ENCODE assay signal across 9 mouse cellular contexts in genomic region chr8:89040751-89041420, GRCm38 (mm10). TPM values are rescaled to one million over a fixed set of nuclear protein-coding genes. Genes with fewer than 3 reads are reported as not detected.
DNase-seq lines count a peak whose midpoint lies in the region; ATAC-seq lines count a peak whose summit lies in the region.
"Had no signal": no experiment of that assay in that cellular context is flagged by ENCODE, and none has a peak within 500 bp of the region (broad histone marks: within the 10 kb centered on the region; RNA-seq: fewer than 3 reads in every experiment).

No protein-coding gene starts in this region.

- peaks cover 83% of the 10 kb centered on the region for H3K27me3 ChIP-seq in lung, embryonic 16.5 days (ENCODE audit: control insufficient read depth, insufficient read depth, low read depth, low read length)
- no peaks in the 10 kb centered on the region for H3K27me3 ChIP-seq in forebrain, embryonic 16.5 days (replicated peaks; ENCODE audit: control insufficient read depth, insufficient read depth, low read length)
- no peaks in the 10 kb centered on the region for H3K27me3 ChIP-seq in neural tube, embryonic 14.5 days (ENCODE audit: control insufficient read depth, insufficient read depth, low read length)

- no peak overlapping the region for H3K9ac ChIP-seq in lung, embryonic 16.5 days (ENCODE audit: low read length)
- H3K9ac ChIP-seq in forebrain, embryonic 16.5 days (replicated peaks; ENCODE audit: low read depth, low read length) = peak overlapping the region; percentile 83
- peak overlapping the region; percentile 81 for H3K9ac ChIP-seq in neural tube, embryonic 14.5 days (replicated peaks; ENCODE audit: low read depth, low read length)

- no peak overlapping the region for H3K27ac ChIP-seq in lung, embryonic 16.5 days (ENCODE audit: low read length)
- H3K27ac ChIP-seq in forebrain, embryonic 16.5 days (ENCODE audit: low read length) = peak overlapping the region; percentile 93
- peak overlapping the region; percentile 96 for H3K27ac ChIP-seq in neural tube, embryonic 14.5 days (ENCODE audit: low read depth, low read length)

- peaks cover 15% of the 10 kb centered on the region for H3K4me1 ChIP-seq in lung, embryonic 16.5 days (replicated peaks; ENCODE audit: control insufficient read depth, insufficient read depth, low read length)
- H3K4me1 ChIP-seq in forebrain, embryonic 16.5 days (replicated peaks; ENCODE audit: control insufficient read depth, insufficient read depth, low read length) = peaks cover 69% of the 10 kb centered on the region
- peaks cover 14% of the 10 kb centered on the region; the same call in 1 of the 2 replicates for H3K4me1 ChIP-seq in neural tube, embryonic 14.5 days (ENCODE audit: control insufficient read depth, insufficient read depth, low read length)

- WGBS in lung, embryonic 16.5 days = 3% methylated on average over 40 of the region's 40 CpGs
- WGBS in forebrain, embryonic 16.5 days = 1% methylated on average over 40 of the region's 40 CpGs
- WGBS in neural tube, embryonic 14.5 days = 3% methylated on average over 40 of the region's 40 CpGs

- H3K9me3 ChIP-seq in lung, embryonic 16.5 days (ENCODE audit: control insufficient read depth, low read length) = no peaks in the 10 kb centered on the region
- H3K9me3 ChIP-seq in forebrain, embryonic 16.5 days (ENCODE audit: control insufficient read depth, low read length) = no peaks in the 10 kb centered on the region
- H3K9me3 ChIP-seq in neural tube, embryonic 14.5 days (ENCODE audit: control insufficient read depth, low read length) = no peaks in the 10 kb centered on the region
- H3K9me3 ChIP-seq: megakaryocyte, embryonic 14.5 days had no signal

- H3K36me3 ChIP-seq in lung, embryonic 16.5 days (ENCODE audit: control insufficient read depth, insufficient read depth, low read length) = no peaks in the 10 kb centered on the region
- no peaks in the 10 kb centered on the region for H3K36me3 ChIP-seq in forebrain, embryonic 16.5 days (ENCODE audit: control insufficient read depth, insufficient read depth)
- H3K36me3 ChIP-seq in neural tube, embryonic 14.5 days (ENCODE audit: control insufficient read depth, insufficient read depth, low read length) = no peaks in the 10 kb centered on the region

- H3K4me3 ChIP-seq in lung, embryonic 16.5 days (ENCODE audit: low read length) = peak overlapping the region; percentile 20; the same call in 1 of the 2 replicates
- H3K4me3 ChIP-seq in forebrain, embryonic 16.5 days (replicated peaks; ENCODE audit: low read length) = peak overlapping the region; percentile 67
- H3K4me3 ChIP-seq in neural tube, embryonic 14.5 days (ENCODE audit: low read depth, low read length) = peak overlapping the region; percentile 57
- H3K4me3 ChIP-seq: megakaryocyte, embryonic 14.5 days had no signal

- ATAC-seq in lung, embryonic 16.5 days (ENCODE audit: low read depth) = no peak
- ATAC-seq in forebrain, embryonic 16.5 days = no peak
- no peak for ATAC-seq in neural tube, embryonic 14.5 days (ENCODE audit: low read depth)

- DNase-seq in lung, postnatal 10 days = no peak
- DNase-seq in kidney, postnatal 4 days = peak; percentile 62 to 77
- no peak for DNase-seq in urinary bladder, postnatal 36 days (ENCODE audit: low spot score in 2 of 2)
- no peak for DNase-seq in right cerebral cortex, adult 2 months (ENCODE audit: low spot score in 2 of 2)
- DNase-seq in right cerebral cortex, postnatal 36 days (ENCODE audit: low spot score in 2 of 2) = no peak

- peak overlapping the region; percentile 70 for H3K4me2 ChIP-seq in lung, embryonic 16.5 days (ENCODE audit: low read depth, low read length)
- peak overlapping the region; percentile 91 for H3K4me2 ChIP-seq in forebrain, embryonic 16.5 days (ENCODE audit: low read length)
- H3K4me2 ChIP-seq in neural tube, embryonic 14.5 days (ENCODE audit: low read depth, low read length) = peak overlapping the region; percentile 85

RNA-seq across cellular contexts. Expression of gene Sall1, which starts 3.1 kb away (rescaled TPM):
- polyA plus RNA-seq in lung, embryonic 16.5 days (2015; fragmentation: Nextera tagmentation; extraction: Ambion mirVana) = 0.03 and 0.11 TPM in 2 replicates
- 12.5 and 14.6 TPM in 2 replicates for polyA plus RNA-seq in forebrain, embryonic 16.5 days (2015; fragmentation: Nextera tagmentation; extraction: Ambion mirVana)
- 17.7 and 21.3 TPM in 2 replicates for polyA plus RNA-seq in neural tube, embryonic 14.5 days (2014; fragmentation: Nextera tagmentation; extraction: Ambion mirVana)

Comparison
In these comparisons a context has a peak if more than half of its experiments do, and no peak if none do; other contexts are left out.
1. DNase-seq: peak in kidney, postnatal 4 days (2 of 2); none in lung, postnatal 10 days (single experiment), urinary bladder, postnatal 36 days (0 of 2), right cerebral cortex, adult 2 months (0 of 2) and right cerebral cortex, postnatal 36 days (0 of 2).
2. RNA of gene Sall1, which starts 3.1 kb away (polyA plus RNA-seq): 17.7 to 21.3 TPM in neural tube, embryonic 14.5 days and 12.5 to 14.6 TPM in forebrain, embryonic 16.5 days; 0.03 to 0.11 TPM in lung, embryonic 16.5 days; every median in the first group is over 10 times any median in the second.
3. Peak in every context shown above with its lines, with median percentiles within 50 percentile points of each other: H3K4me2 ChIP-seq and H3K4me3 ChIP-seq.